Mouse (Mus musculus): ENCODE results near the gene Zc3h7b. TPM values are rescaled to one million over a fixed set of nuclear protein-coding genes. Genes with fewer than 3 reads are reported as not detected.

The Zc3h7b gene
- polyA plus RNA-seq, 1 experiment from 2014 or later = 11.7 TPM

DNA sequence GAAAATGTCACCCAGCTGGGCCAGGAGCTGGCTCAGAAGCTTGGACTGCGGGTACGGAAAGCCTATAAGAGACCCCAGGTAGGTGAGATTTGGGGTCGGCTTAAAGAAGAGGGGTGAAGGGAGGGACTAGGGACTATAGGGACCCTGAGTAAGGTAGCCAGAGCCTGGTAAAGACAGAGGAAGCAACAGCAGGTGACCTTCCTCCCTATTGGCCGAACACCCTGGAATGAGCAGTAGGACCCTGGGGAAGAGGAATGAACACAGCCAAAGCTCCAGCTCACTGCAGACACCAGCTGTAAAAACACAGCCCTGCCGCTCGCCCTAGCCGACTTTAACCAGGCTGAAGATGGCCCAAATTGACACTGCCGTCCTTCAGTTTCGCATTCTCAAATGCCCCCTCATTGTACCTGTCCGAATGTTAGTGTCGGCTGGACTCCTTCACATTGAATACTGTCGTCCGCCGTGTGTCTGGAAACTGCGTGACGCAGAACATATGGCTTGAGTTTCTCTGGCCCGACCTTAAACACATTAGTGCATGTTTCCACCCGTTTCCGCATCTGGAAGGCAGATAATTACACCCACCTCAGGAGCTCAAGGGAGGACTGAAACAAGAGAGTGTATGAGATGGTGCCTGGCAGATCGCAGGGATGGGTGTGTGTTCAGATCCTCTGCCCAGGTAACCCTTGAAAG lies 27.7 kb downstream of the Zc3h7b start:
- Histone ChIP-seq H3K4me2 (ENCODE audit: low read depth, low read length) (no peak overlapping the region), H3K9me3 (ENCODE audit: control insufficient read depth, low read length) (no peaks in the 10 kb centered on the region), H3K36me3 (ENCODE audit: control insufficient read depth, insufficient read depth, low read length) (peaks cover 4% of the 10 kb centered on the region), H3K27me3 (replicated peaks; ENCODE audit: control insufficient read depth, insufficient read depth, low read length) (no peaks in the 10 kb centered on the region), H3K4me3 (ENCODE audit: low read length) (no peak overlapping the region), H3K4me1 (ENCODE audit: control insufficient read depth, insufficient read depth, low read length) (no peaks in the 10 kb centered on the region), H3K27ac (ENCODE audit: low read length) (no peak overlapping the region), H3K9ac (ENCODE audit: low read depth, low read length) (no peak overlapping the region)
- no peak for ATAC-seq
- WGBS = 77% methylated on average over 20 of the region's 20 CpGs

DNA sequence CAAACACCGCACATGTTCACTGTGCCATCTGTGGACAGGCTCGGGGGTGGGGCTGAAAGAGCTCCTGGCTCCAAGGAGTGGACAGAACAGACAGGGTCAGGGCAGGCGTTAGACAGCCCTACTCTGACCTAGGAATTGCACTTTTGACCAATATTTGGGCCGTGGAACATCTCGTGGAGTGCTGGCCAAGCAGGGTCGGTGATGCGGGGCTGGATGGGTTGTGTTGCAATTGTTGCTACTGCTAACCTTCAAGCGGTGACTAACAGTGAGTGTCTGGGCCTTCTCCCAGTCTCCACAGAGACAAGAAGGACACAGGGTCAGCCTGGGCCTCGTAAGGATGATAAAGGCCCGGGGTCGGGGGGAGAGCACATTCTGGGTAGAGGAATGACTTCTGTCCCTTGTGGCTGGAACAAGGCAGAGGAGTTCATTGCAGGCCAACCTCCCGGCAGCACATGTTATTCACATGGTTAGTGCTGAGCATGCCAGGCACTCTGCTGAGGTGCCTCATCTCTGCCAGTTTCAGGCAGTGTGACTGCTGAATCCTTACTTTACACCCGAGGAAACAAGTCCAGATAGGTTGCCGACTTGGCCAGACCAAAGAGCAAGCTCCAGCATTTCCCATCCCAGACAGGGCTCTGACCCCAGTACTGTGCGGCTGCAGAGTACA lies 29.8 kb downstream of the Zc3h7b start:
- no peaks in the 10 kb centered on the region for H3K9me3 ChIP-seq (ENCODE audit: control insufficient read depth, low read length)
- no peak overlapping the region for H3K4me2 ChIP-seq (ENCODE audit: low read depth, low read length)
- no peak overlapping the region for H3K4me3 ChIP-seq (ENCODE audit: low read length)
- H3K27ac ChIP-seq (ENCODE audit: low read length) = no peak overlapping the region
- ATAC-seq = no peak
- peaks cover 13% of the 10 kb centered on the region for H3K36me3 ChIP-seq (ENCODE audit: control insufficient read depth, insufficient read depth, low read length)
- no peaks in the 10 kb centered on the region for H3K27me3 ChIP-seq (replicated peaks; ENCODE audit: control insufficient read depth, insufficient read depth, low read length)
- H3K9ac ChIP-seq (ENCODE audit: low read depth, low read length) = no peak overlapping the region
- 88% methylated on average over 15 of the region's 15 CpGs for WGBS
- no peaks in the 10 kb centered on the region for H3K4me1 ChIP-seq (ENCODE audit: control insufficient read depth, insufficient read depth, low read length)

DNA sequence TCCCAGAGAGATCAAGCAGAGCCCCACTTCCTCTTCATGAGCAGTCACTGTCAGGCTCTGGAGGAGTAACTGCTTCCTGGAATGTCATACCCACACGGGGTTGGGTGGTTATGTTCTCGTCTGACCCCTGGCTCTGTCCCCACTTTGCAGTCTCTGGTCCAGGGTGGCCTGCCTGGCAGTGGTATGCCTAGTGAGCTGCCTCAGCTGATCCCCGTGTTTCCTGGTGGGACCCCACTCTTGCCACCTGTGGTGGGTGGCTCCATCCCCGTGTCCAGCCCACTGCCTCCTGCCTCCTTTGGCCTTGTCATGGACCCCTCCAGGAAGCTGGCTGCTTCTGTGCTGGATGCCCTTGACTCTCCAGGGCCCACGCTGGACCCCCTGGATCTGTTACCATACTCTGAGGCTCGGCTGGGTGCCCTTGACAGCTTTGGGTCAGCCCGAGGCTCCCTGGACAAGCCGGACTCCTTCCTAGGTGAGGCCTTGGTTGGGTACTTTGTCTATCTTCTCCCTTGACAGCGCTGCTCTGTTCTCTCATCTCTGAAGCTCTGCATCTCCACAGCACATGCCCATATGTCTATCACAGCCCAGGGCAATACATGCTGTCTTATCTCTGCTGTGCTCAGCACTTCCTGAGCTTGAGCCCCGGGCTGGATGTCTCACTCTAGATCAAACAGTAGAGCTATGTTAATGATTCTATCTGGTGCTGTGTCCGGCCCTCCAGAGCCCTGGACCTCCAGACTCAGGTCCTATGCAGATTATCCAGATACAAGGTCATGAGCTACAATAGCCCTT lies 32.0 kb downstream of the Zc3h7b start:
- 87% methylated on average over 11 of the region's 11 CpGs for WGBS
- no peak overlapping the region for H3K9ac ChIP-seq (ENCODE audit: low read depth, low read length)
- no peak overlapping the region for H3K4me2 ChIP-seq (ENCODE audit: low read depth, low read length)
- no peaks in the 10 kb centered on the region for H3K27me3 ChIP-seq (replicated peaks; ENCODE audit: control insufficient read depth, insufficient read depth, low read length)
- no peak for ATAC-seq
- H3K4me3 ChIP-seq (ENCODE audit: low read length) = no peak overlapping the region
- peaks cover 13% of the 10 kb centered on the region for H3K36me3 ChIP-seq (ENCODE audit: control insufficient read depth, insufficient read depth, low read length)
- H3K27ac ChIP-seq (ENCODE audit: low read length) = no peak overlapping the region
- no peaks in the 10 kb centered on the region for H3K4me1 ChIP-seq (ENCODE audit: control insufficient read depth, insufficient read depth, low read length)
- H3K9me3 ChIP-seq (ENCODE audit: control insufficient read depth, low read length) = no peaks in the 10 kb centered on the region

DNA sequence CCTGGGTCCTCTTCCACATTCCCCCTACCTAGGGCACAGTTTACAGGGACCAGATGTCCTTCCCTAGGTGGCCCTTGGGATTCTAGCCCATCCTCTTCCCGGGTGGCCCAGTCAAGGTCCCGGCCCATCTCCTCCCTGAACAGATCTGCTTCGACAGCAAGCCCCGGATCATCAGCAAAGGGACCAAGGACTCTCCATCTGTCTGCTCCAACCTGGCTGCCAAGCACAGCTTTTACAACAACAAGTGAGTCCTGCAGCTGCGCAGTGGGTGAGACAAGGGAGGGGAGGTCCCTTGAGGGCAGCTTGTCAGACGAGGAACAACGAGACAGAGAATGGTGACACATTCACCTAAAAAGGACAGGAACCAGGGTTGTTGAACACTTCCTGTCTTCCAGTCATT lies 37.0 kb downstream of the Zc3h7b start:
- no peak for ATAC-seq
- H3K4me1 ChIP-seq (ENCODE audit: control insufficient read depth, insufficient read depth, low read length) = 0 out of 2 replicates have a peak, but pooled peaks cover 3% of the 10 kb centered on the region
- H3K9me3 ChIP-seq (ENCODE audit: control insufficient read depth, low read length) = no peaks in the 10 kb centered on the region
- WGBS = 85% methylated on average over 7 of the region's 7 CpGs
- H3K9ac ChIP-seq (ENCODE audit: low read depth, low read length) = no peak overlapping the region
- H3K36me3 ChIP-seq (ENCODE audit: control insufficient read depth, insufficient read depth, low read length) = peaks cover 22% of the 10 kb centered on the region
- no peaks in the 10 kb centered on the region for H3K27me3 ChIP-seq (replicated peaks; ENCODE audit: control insufficient read depth, insufficient read depth, low read length)
- no peak overlapping the region for H3K27ac ChIP-seq (ENCODE audit: low read length)
- H3K4me3 ChIP-seq (ENCODE audit: low read length) = no peak overlapping the region
- no peak overlapping the region for H3K4me2 ChIP-seq (ENCODE audit: low read depth, low read length)

DNA sequence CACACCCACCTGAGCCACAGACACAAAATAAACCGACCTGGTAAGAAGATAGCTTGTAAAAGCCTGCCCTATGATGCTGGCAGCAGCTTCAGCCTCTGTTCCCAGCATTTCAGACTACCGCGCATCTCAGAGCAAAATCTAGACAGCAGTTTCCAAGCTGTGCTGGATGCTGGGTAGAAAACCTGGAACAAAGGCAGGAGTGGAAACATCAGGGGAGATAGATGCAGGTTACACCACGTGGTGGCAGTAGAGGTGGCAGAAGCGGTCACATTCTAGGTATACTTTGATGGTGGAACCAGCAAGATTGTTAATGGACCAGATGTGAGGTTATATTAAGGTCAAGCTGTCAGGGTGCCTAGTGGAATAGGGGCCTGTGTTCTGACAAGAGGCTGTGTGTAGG lies 39.9 kb downstream of the Zc3h7b start:
- ATAC-seq = no peak
- Histone ChIP-seq H3K27ac (ENCODE audit: low read length) (no peak overlapping the region), H3K9ac (ENCODE audit: low read depth, low read length) (no peak overlapping the region), H3K36me3 (ENCODE audit: control insufficient read depth, insufficient read depth, low read length) (peaks cover 12% of the 10 kb centered on the region), H3K4me3 (ENCODE audit: low read length) (no peak overlapping the region), H3K4me2 (ENCODE audit: low read depth, low read length) (no peak overlapping the region), H3K27me3 (replicated peaks; ENCODE audit: control insufficient read depth, insufficient read depth, low read length) (no peaks in the 10 kb centered on the region), H3K4me1 (ENCODE audit: control insufficient read depth, insufficient read depth, low read length) (0 out of 2 replicates have a peak, but pooled peaks cover 3% of the 10 kb centered on the region), H3K9me3 (ENCODE audit: control insufficient read depth, low read length) (no peaks in the 10 kb centered on the region)
- WGBS = 55% methylated on average over 5 of the region's 5 CpGs

DNA sequence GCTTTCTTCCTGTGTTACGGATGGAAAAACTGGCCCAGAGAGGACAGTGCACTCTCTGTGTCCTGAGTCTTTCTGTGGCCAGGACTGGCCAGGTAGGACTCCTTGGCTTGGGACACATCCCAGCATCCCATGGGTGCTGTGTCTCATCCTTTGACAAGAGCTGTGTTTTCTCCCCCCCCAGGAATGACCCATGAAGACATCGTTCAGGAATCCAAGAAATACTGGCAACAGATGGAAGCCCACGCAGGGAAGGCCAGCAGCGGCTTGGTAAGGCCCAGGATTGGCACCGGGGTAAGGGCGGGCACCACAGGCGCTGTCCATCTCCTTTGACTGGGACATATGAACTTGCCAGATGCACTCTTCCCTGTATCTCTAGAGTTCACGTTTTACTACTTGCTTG lies 40.8 kb downstream of the Zc3h7b start:
- peaks cover 12% of the 10 kb centered on the region; the same call in 1 of the 2 replicates for H3K36me3 ChIP-seq (ENCODE audit: control insufficient read depth, insufficient read depth, low read length)
- H3K4me1 ChIP-seq (ENCODE audit: control insufficient read depth, insufficient read depth, low read length) = 0 out of 2 replicates have a peak, but pooled peaks cover 3% of the 10 kb centered on the region
- WGBS = 94% methylated on average over 8 of the region's 8 CpGs
- no peak overlapping the region for H3K27ac ChIP-seq (ENCODE audit: low read length)
- no peaks in the 10 kb centered on the region for H3K27me3 ChIP-seq (replicated peaks; ENCODE audit: control insufficient read depth, insufficient read depth, low read length)
- H3K4me2 ChIP-seq (ENCODE audit: low read depth, low read length) = no peak overlapping the region
- ATAC-seq = no peak
- H3K4me3 ChIP-seq (ENCODE audit: low read length) = no peak overlapping the region
- H3K9me3 ChIP-seq (ENCODE audit: control insufficient read depth, low read length) = no peaks in the 10 kb centered on the region
- no peak overlapping the region for H3K9ac ChIP-seq (ENCODE audit: low read depth, low read length)

DNA sequence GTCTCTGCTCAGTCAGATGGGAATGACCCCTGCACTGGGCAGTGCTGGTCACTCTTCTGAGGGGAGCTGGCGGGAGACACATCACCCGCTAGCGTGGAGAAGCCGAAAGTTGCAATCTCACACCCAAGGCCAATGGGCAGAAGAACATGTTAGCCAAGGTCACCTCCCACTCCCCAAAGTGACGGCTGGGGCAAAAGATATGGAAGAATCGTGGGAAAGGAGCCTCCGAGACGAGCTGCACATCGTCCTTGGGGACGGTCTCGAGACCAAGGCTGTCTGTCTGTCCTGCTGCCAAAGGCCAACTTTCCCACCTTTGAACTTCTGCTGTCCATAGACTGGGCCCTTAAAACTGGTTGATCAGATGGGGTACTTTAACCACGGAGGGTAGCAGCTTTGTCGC lies 42.7 kb downstream of the Zc3h7b start:
- Histone ChIP-seq H3K36me3 (ENCODE audit: control insufficient read depth, insufficient read depth, low read length) (peaks cover 18% of the 10 kb centered on the region; the same call in 1 of the 2 replicates), H3K4me1 (ENCODE audit: control insufficient read depth, insufficient read depth, low read length) (0 out of 2 replicates have a peak, but pooled peaks cover 3% of the 10 kb centered on the region), H3K4me3 (ENCODE audit: low read length) (no peak overlapping the region), H3K27ac (ENCODE audit: low read length) (no peak overlapping the region), H3K27me3 (replicated peaks; ENCODE audit: control insufficient read depth, insufficient read depth, low read length) (no peaks in the 10 kb centered on the region), H3K9me3 (ENCODE audit: control insufficient read depth, low read length) (no peaks in the 10 kb centered on the region), H3K9ac (ENCODE audit: low read depth, low read length) (no peak overlapping the region), H3K4me2 (ENCODE audit: low read depth, low read length) (no peak overlapping the region)
- 95% methylated on average over 13 of the region's 13 CpGs for WGBS
- ATAC-seq = no peak

DNA sequence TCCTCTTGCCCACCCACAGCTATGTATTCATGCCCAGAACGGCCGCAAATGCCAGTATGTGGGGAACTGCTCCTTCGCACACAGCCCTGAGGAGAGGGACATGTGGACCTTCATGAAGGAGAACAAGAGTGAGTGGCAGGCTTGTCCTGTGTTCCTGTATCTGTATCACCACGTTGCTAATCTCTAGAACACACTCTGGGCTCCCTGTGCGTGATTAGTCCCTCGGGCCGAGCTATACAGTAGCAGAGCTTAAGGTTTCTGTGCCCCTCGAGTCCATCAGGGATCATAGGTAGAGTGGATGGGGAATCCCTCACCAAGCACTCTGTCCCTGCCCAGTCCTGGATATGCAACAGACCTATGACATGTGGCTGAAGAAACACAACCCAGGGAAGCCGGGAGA lies 47.6 kb downstream of the Zc3h7b start:
- H3K27ac ChIP-seq (ENCODE audit: low read length) = no peak overlapping the region
- no peak for ATAC-seq
- H3K9me3 ChIP-seq (ENCODE audit: control insufficient read depth, low read length) = no peaks in the 10 kb centered on the region
- no peak overlapping the region for H3K4me2 ChIP-seq (ENCODE audit: low read depth, low read length)
- no peaks in the 10 kb centered on the region for H3K4me1 ChIP-seq (ENCODE audit: control insufficient read depth, insufficient read depth, low read length)
- no peak overlapping the region for H3K4me3 ChIP-seq (ENCODE audit: low read length)
- 92% methylated on average over 9 of the region's 9 CpGs for WGBS
- H3K9ac ChIP-seq (ENCODE audit: low read depth, low read length) = no peak overlapping the region
- 0 out of 2 replicates have a peak, but pooled peaks cover 8% of the 10 kb centered on the region for H3K36me3 ChIP-seq (ENCODE audit: control insufficient read depth, insufficient read depth, low read length)
- no peaks in the 10 kb centered on the region for H3K27me3 ChIP-seq (replicated peaks; ENCODE audit: control insufficient read depth, insufficient read depth, low read length)

DNA sequence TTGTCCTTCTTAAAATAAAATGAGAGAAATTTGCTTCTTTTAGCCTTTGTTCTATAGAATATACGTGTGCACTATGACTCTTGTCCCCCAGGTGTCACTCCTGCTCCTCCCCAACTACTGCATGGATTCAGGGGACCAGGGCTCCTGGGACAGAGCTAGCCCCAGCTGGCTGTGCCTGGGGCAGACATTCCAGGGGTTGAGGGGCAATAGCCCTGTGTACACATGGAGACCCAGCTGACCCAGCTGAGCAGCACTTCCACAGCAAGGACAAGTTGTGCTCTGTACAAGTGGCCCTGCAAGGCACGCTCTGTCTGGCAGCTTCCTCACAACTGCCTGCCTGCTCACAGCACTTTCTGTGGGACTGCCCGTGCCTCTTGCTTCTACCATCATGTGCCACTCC lies 51.4 kb downstream of the Zc3h7b start:
- H3K27ac ChIP-seq (ENCODE audit: low read length) = no peak overlapping the region
- H3K4me2 ChIP-seq (ENCODE audit: low read depth, low read length) = no peak overlapping the region
- H3K36me3 ChIP-seq (ENCODE audit: control insufficient read depth, insufficient read depth, low read length) = 0 out of 2 replicates have a peak, but pooled peaks cover 8% of the 10 kb centered on the region
- no peaks in the 10 kb centered on the region for H3K27me3 ChIP-seq (replicated peaks; ENCODE audit: control insufficient read depth, insufficient read depth, low read length)
- ATAC-seq = no peak
- 0 out of 2 replicates have a peak, but pooled peaks cover 2% of the 10 kb centered on the region for H3K4me1 ChIP-seq (ENCODE audit: control insufficient read depth, insufficient read depth, low read length)
- H3K9me3 ChIP-seq (ENCODE audit: control insufficient read depth, low read length) = no peaks in the 10 kb centered on the region
- WGBS = 74% methylated on average over 3 of the region's 3 CpGs
- H3K4me3 ChIP-seq (ENCODE audit: low read length) = no peak overlapping the region
- no peak overlapping the region for H3K9ac ChIP-seq (ENCODE audit: low read depth, low read length)

Data from intestine, embryonic 16.5 days (tissue).